Mouse (Mus musculus): ENCODE data around the gene Orai3.
A peak's percentile ranks its signal among the peaks of the same experiment; 100 is the strongest.
"Not testable (repeated sequence)": the region's sequence is repeated elsewhere in the genome, so short reads cannot be mapped to it uniquely, and the experiment has no call there.

Orai3 gene

GRCm38 (mm10) chr7:127763642-127764041 lies 6.0 kb upstream of the Orai3 start:
- no peak for DNase-seq (ENCODE audit: low spot score in 2 of 2)

DNA sequence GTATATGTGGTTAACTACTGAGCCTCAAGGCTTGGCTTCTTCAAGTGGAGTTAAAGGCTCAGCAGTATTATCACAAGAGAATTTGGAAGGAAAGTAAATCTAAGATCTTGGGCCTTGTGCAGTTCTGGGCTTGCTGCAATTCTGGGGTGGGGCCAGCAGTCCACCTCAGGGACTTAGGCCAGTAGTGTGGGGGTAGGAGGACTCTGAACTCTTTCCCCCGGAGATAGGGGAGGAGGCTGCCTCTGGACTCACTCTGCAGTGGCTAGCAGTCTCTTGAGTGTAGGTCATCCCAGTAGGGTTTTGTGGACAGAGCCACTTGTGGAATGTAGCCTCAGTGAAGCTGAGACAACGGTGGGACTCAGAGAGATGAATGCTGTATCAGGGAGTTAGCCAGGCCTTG lies 3.9 kb upstream of the Orai3 start:
- no peak for DNase-seq (ENCODE audit: low spot score in 2 of 2)

GRCm38 (mm10) chr7:127766851-127767609 lies 2.6 kb upstream of the Orai3 start:
- DNase-seq (ENCODE audit: low spot score in 2 of 2) = no peak

DNA sequence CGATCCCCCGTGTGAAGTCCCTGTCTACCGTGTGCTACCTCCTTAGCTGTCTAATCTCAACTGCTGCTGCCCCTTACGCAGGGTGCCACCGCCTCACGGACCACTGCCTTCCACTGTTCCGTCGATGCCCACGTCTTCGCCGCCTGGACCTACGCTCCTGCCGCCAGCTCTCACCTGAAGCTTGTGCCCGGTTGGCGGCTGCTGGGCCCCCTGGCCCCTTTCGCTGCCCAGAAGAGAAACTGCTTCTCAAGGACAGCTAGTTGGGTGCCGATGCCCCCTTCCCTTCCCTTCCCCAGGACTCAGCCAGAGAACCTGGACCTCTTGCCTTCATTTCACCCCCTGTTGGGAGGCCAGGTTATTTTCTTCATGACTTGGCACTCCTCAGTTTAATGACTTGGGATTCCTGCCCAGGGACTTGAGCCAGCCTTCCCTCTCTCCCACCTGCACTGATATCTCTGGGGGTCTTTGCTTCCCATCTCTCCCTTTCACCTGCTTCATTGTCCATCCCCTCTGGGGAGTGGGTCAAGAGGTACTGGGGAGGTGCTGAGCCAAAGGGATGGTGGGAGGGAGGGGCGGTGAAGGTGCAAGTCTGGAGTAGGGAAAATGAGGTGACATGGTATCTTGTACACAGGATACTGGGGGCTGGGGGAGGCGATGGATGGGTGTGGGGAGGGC lies 1.8 kb upstream of the Orai3 start:
- no peak for DNase-seq (ENCODE audit: low spot score in 2 of 2)

GRCm38 (mm10) chr7:127768346-127768996 lies 1.1 kb upstream of the Orai3 start:
- DNase-seq (ENCODE audit: low spot score in 2 of 2) = no peak

GRCm38 (mm10) chr7:127768997-127769593 lies 520 bp upstream of the Orai3 start:
- peak; percentile 96 to 98 for DNase-seq (ENCODE audit: low spot score in 2 of 2)

DNA sequence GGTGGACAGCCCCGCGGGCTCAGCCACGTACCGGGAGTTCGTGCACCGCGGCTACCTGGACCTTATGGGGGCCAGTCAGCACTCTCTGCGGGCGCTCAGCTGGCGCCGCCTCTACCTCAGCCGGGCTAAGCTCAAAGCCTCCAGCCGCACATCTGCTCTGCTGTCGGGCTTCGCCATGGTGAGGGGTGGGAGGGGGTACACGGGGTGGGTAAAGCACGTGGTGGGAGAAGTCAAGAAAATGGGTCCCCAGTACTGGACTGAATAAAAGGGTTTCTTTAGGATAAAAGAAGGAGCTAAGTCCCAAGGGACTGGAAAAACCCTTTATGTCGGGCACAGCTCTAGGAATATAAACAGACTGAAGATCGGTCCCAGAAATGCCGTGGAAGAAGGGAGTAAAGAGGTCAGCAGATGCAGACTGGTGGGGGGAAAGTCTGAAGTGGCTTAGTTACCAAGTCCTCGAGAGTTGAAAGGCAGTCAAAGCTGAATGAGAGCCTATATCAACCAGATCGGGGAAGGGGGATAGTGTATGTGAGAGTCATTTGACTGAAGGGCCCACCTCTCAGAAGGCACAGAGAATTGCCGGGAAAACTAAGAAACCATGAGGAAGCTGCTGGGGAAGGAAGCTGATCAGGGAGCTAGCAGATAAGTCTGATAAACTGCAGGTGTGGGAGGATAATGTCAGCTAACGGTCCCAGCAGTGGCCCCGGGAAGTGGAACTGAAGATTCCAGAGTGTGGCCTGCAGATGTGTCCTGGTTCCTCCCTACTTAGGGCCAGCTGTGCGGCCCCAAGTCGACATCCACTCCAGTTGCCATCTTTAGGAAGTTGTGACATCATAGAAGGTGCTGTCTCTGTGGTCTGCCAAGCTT lies 657 bp downstream of the Orai3 start:
- no peak for DNase-seq (ENCODE audit: low spot score in 2 of 2)

- DNase-seq (ENCODE audit: low spot score in 2 of 2) = peak; percentile 47 to 74
Observed at GRCm38 (mm10) chr7:127771262-127771661, 1.6 kb downstream of the Orai3 start.

GRCm38 (mm10) chr7:127772080-127772479 lies 2.5 kb downstream of the Orai3 start:
- no peak for DNase-seq (ENCODE audit: low spot score in 2 of 2)

GRCm38 (mm10) chr7:127772557-127772956 lies 2.9 kb downstream of the Orai3 start:
- no peak for DNase-seq (ENCODE audit: low spot score in 2 of 2)

DNA sequence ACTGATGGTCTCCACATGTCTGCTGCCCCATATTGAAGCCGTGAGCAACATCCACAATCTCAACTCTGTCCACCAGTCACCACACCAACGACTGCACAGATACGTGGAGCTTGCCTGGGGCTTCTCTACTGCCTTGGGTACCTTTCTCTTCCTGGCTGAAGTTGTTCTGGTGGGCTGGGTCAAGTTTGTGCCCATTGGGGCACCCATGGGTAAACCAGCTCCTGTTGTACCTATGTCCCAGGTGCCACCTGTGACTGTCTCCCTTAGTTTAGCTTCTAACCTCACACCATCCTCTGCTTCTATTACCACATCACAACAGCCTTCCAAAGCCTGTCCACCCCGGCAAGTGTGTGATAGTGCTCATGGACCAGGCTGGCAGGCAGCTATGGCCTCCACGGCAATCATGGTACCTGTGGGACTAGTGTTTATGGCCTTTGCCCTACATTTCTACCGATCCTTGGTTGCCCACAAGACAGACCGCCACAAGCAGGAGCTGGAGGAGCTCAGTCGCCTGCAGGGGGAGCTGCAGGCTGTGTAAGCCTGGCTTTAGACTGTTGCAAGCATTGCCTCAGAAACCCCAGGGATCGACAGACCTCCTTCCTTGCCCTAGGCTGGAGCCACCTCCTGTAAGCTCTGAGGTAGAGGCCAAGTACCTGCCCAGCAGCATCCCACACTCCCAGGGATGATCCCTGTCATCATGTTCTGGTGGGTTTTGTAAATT lies 4.2 kb downstream of the Orai3 start:
- peak; percentile 51 to 65 for DNase-seq (ENCODE audit: low spot score in 2 of 2)

DNA sequence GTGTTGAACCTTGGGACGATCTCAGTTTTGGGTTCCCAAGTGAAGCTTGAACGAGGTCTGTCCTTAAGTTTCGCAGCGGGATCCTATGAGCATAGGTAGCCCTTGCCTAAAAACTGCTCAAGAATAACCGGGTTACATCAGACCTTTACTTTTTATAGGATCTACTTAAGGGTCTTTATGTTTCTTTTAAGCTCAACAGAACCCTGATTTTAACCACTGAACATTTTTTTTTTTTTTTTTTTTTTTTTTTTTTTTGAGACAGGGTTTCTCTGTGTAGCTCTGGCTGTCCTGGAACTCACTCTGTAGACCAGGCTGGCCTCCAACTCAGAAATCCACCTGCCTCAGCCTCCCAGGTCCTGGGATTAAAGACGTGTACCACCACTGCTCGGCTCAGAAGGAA lies 6.2 kb downstream of the Orai3 start:
- not testable (repeated sequence) for DNase-seq (ENCODE audit: low spot score in 2 of 2)

DNA sequence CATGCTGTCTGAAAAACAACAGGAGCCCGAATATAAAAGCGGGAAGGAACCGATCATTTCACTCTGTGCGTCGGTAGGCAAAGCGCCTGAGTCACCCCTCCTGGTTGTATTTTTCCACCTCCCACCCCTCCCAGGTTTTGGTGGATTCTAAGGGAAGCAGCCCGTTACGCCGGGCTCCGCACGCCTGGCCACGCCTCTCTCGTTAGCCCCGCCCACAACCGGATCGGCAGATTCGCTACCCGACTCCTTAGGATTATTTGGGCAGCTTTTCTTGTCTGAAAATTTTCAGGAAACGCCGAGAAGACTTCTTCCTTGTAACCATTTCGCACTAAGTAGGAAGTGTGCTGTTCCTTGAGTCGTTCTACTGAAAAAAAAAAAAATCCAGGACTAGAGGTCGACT lies 6.8 kb downstream of the Orai3 start, which contains the start of gene Setd1a:
Setd1a (plus strand) TSS at position 245 of the 400 bp plus-strand sequence.
- peak; percentile 85 to 92 for DNase-seq (ENCODE audit: low spot score in 2 of 2)

- peak; percentile 95 to 97 for DNase-seq (ENCODE audit: low spot score in 2 of 2)
Observed at GRCm38 (mm10) chr7:127776878-127777473, 7.4 kb downstream of the Orai3 start.

DNA sequence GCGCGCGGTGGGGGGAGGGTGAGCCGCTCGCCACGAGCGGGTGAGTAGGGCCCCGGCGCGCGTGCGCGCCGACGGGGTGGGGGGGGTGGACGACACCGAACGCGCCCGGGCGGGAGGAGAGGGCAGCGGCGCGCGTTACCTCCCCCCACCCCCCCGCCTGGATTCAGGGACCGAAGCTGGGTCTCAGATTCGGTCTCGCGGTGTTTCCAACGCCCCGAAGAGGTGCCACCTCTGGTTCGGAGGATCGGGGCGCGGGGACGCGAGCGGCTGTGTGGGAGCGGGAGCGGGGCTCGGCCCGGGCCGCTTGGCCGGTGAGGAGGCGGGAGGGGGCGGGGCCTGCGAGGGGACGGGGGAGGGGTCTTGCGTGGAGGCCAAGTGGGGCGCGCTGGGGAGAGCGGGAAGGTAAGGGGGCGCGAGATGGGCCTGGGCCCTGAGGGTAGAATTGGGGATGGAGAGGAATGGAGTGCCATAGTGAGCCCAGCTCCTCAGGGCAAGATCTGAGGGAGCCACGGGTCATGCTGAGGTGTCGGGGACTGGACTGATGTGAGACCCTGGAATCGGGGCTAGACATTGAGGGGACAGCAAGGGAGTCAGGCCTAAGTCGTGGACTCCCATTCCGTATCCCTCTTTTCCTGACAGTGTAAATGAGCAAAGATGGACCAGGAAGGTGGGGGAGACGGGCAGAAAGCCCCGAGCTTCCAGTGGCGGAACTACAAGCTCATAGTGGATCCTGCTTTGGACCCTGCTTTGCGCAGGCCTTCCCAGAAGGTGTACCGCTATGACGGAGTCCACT lies 8.1 kb downstream of the Orai3 start:
- no peak for DNase-seq (ENCODE audit: low spot score in 2 of 2)

- no peak for DNase-seq (ENCODE audit: low spot score in 2 of 2)
Observed at GRCm38 (mm10) chr7:127778350-127778749, 8.7 kb downstream of the Orai3 start.

GRCm38 (mm10) chr7:127785308-127785707 lies 15.7 kb downstream of the Orai3 start, which contains the start of gene Gm49388:
TSS of gene Gm49388 (plus strand) at chr7:127785608.
- DNase-seq (ENCODE audit: low spot score in 2 of 2) = no peak

DNA sequence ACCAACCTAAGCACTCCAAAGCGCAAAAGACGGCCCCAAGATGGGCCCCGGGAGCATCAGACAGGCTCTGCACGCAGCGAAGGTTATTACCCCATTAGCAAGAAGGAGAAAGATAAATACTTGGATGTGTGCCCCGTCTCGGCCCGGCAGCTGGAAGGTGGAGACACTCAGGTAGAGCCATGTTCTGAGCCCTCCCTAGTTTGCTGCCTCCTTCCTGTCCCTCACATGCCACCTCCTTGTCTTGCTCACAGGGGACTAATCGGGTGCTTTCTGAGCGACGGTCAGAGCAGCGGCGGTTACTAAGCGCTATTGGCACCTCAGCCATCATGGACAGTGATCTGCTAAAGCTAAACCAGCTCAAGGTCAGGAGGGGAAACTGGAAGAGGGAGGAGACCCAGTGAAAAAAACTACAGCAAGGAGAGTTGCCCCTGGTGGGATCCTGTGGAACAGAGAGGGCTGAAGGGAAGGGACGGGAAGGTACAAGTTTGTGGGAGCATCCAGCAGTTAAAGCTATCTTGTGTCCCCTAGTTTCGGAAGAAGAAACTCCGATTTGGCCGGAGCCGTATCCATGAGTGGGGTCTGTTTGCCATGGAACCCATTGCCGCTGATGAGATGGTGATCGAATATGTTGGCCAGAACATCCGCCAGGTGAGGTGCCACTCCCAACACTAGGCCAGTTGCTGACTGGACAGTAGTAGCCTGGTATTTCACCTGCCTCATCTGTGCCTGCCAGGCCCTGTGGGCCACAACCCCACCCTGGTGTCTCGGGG lies 27.6 kb downstream of the Orai3 start:
- no peak for DNase-seq (ENCODE audit: low spot score in 2 of 2)

DNA sequence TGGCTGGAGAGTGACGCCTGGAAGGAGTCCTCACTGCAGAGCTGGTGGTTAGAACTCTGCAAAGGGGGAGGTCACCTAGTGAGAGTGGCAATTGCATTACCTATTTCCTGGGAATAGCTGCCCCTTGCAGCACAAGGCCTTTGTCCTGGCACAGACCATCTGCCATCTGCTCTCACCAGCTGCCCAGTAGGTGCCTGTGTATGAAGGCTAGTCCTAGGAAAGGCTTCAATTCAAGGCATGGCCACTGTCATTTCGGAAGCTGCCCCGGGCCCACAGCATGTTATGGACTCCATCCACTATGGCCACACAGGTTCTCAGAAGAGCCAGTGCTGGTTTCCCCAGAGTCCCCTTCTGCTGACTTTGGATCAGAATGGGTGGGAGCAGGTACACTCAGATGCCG lies 29.0 kb downstream of the Orai3 start:
- no peak for DNase-seq (ENCODE audit: low spot score in 2 of 2)

Data from frontal cortex, postnatal 36 days (tissue).